Mouse (Mus musculus): ENCODE results near the gene Mtr.

Mtr gene

GRCm38 (mm10) chr13:12257391-12258380 lies at the start of gene Mtr:
Gene Mtr, minus strand, starts transcription at chr13:12258113.
- peak; percentile 87 to 90 for DNase-seq

- DNase-seq = no peak
Measured at GRCm38 (mm10) chr13:12307286-12307685, 49.4 kb upstream of the Mtr start.

- DNase-seq = no peak
Measured at GRCm38 (mm10) chr13:12305540-12305939, 47.6 kb upstream of the Mtr start.

GRCm38 (mm10) chr13:12304991-12305390 lies 47.1 kb upstream of the Mtr start:
- no peak for DNase-seq

- DNase-seq = no peak
Measured at GRCm38 (mm10) chr13:12297777-12298176, 39.9 kb upstream of the Mtr start.

- no peak for DNase-seq
Measured at GRCm38 (mm10) chr13:12296701-12297100, 38.8 kb upstream of the Mtr start.

- no peak for DNase-seq
Measured at GRCm38 (mm10) chr13:12293810-12294209, 35.9 kb upstream of the Mtr start.

- DNase-seq = peak in 1 of 2 experiments; percentile 2
Measured at GRCm38 (mm10) chr13:12290700-12291099, 32.8 kb upstream of the Mtr start.

- DNase-seq = no peak
Measured at GRCm38 (mm10) chr13:12284528-12284927, 26.6 kb upstream of the Mtr start.

- DNase-seq = no peak
Measured at GRCm38 (mm10) chr13:12283826-12284225, 25.9 kb upstream of the Mtr start.

GRCm38 (mm10) chr13:12274721-12275120 lies 16.8 kb upstream of the Mtr start:
- no peak for DNase-seq

- DNase-seq = no peak
Measured at GRCm38 (mm10) chr13:12274220-12274619, 16.3 kb upstream of the Mtr start.

GRCm38 (mm10) chr13:12272953-12273352 lies 15.0 kb upstream of the Mtr start:
- DNase-seq = peak; percentile 57 to 61

GRCm38 (mm10) chr13:12267971-12268370 lies 10.1 kb upstream of the Mtr start:
- no peak for DNase-seq

GRCm38 (mm10) chr13:12267097-12267496 lies 9.2 kb upstream of the Mtr start:
- DNase-seq = no peak

GRCm38 (mm10) chr13:12263996-12264395 lies 6.1 kb upstream of the Mtr start:
- no peak for DNase-seq

GRCm38 (mm10) chr13:12261505-12261904 lies 3.6 kb upstream of the Mtr start:
- peak; percentile 9 to 16 for DNase-seq

GRCm38 (mm10) chr13:12256871-12257390 lies 982 bp downstream of the Mtr start:
- DNase-seq = peak; percentile 9

GRCm38 (mm10) chr13:12255911-12256705 lies 1.8 kb downstream of the Mtr start:
- DNase-seq = no peak

- DNase-seq = no peak
Measured at GRCm38 (mm10) chr13:12250496-12250895, 7.4 kb downstream of the Mtr start.

- no peak for DNase-seq
Measured at GRCm38 (mm10) chr13:12249195-12249898, 8.6 kb downstream of the Mtr start.

- DNase-seq = no peak
Measured at GRCm38 (mm10) chr13:12245938-12246337, 12.0 kb downstream of the Mtr start.

GRCm38 (mm10) chr13:12243991-12244390 lies 13.9 kb downstream of the Mtr start:
- DNase-seq = no peak
